Mouse (Mus musculus): ENCODE measurements around the gene Lurap1l.
"Not testable (repeated sequence)": the region's sequence is repeated elsewhere in the genome, so short reads cannot be mapped to it uniquely, and the experiment has no call there.

Gene Lurap1l

GRCm38 (mm10) chr4:80910481-80910870 is at the start of gene Lurap1l:
Lurap1l (plus strand) TSS chr4:80910646.
- DNase-seq: no peak

GRCm38 (mm10) chr4:80862962-80863361 is 47.5 kb upstream of the Lurap1l start:
- DNase-seq: no peak

GRCm38 (mm10) chr4:80863906-80864305 is 46.5 kb upstream of the Lurap1l start:
- no peak for DNase-seq

DNA sequence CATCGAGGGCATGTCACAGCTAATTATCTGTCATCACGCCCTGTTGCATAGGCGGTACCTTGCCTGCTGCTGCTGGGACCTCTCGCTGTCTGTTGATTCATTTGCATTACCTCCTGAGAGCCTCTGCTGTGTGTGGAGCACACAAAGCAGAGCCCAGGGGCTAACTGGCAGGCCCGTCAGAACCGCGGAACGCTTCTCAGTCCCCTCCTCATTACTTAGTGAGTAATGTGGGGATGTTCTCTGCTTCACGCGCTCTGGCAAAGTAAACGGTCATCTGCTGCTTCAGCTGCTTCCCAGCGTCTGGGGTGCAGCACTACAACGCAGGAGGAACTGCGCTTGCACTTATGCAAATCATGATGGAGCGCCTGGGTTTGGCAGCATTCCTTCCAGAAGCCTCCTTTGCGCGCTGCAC is 45.9 kb upstream of the Lurap1l start:
- no peak for DNase-seq

DNA sequence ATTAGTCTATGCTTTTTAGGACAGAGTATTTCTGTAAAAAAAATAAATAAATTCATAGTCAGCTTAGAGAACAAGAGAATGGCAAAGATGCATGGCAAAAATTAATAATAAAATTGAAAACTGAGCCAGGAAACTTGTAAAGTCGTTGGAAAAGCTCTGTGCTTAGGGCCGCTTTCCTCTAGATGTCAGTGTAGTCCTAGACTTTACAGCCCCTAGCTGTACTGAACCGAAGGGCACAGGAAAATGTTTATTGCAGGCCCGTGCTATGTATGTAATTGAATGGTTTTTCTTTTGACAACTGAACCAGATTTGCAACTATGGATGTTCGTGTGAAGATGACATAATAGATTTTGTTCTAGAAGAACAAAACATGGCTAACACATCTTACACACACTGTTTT is 44.4 kb upstream of the Lurap1l start:
- no peak for DNase-seq

DNA sequence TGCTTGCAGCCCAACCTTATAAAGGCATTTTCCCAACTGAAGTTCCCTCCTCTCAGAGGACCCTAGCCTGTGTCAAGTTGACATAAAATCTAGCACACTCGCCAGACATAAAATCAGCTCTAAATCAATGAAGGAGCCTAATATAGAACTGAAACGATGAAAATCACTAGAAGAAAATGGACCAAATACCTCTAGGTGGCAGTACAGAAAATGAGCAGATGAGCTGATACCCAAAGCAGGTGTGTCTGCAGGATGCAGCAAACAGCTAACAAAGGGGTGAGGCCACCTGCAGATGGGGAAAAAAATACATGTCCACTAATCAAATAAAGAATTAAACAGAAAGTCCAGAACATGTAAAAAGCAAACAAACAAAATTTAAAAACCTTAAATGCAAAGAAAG is 40.8 kb upstream of the Lurap1l start:
- no peak for DNase-seq

DNA sequence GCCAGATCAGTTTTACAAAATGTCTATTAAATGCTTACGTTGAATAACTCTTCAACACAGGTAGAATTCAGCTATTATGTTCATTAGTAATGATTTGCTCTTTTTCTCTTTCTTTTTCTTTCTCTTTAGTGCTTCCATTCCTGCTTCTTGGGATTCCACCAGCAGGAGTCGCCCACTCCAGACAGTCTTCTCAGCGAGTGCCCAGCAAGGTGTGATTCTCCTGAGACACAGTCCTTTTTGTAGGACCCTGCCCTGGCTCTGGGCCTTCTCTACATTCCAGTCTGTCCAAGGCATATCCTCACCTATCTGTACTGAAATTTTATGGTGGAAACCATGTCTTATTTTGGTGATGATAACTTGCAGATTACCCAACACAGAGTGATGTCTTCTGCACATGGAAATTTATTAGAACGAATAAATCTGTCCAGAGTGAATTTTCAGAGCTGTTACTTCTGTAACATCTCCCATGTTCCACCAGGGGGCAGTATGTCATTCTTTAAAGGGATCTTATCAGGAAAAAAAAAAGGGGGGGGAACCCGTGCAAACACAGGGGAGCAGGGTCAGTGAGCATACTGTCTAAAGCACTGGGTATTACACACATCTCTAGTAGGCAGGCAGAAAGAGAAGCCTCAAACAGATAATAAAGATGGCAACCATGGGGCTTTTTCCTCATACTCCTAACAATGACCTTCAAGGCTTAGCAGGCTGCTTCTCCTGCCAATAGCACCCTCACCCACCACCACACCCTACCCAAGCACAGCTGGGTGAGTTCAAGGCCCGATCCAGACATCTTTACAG is 37.4 kb upstream of the Lurap1l start:
- no peak for DNase-seq

- no peak for DNase-seq
Observed at GRCm38 (mm10) chr4:80874121-80874859, 36.2 kb upstream of the Lurap1l start.

DNA sequence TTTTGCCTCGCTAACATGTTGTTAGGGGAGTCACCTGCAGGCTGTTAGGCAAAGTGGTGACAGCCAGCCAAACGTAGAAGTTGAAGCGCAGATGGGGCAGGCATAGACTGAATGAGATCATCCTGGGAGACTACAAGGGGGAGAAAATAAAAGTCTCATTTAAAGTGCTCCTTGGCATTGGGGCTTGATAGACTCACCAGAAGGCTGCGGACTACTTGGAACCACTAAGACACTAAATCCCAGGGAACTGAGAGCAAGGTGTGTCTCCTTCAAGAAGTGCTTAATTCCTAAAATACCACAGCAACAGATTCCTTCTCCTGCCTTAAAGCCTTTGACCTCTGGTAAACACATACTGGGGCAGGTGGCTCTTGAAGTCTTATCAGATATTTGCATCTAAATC is 35.4 kb upstream of the Lurap1l start:
- DNase-seq: no peak

DNA sequence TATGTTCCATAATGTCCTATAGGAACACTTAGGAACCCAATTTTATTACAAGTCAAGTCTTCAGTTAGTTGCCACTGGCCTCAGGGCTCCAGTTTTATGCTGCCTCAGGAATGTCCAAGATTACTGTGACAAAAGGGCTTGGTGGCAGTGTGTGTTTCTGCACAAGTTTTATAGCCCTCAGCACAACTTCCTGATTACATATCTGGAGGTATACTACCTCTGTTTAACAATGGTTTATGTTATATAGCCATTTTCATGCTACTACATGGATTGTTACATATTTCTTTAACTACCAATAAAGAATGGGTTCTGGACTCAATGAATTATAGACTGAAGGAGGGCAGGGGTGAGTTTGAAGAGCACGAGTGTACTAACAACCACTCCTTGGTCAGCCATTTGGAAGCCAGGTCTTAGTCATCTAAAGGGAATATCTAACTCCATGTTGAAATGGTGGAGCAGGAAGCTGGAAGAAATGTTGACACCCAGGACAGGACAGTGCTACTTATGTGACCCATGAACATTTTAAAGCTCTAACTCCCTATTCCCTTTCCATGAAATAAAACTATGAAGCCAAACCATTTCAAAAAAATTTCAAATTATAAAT is 28.3 kb upstream of the Lurap1l start:
- DNase-seq: no peak

GRCm38 (mm10) chr4:80886631-80887030 is 23.8 kb upstream of the Lurap1l start:
- DNase-seq: no peak

- no peak for DNase-seq
Observed at GRCm38 (mm10) chr4:80891004-80891403, 19.4 kb upstream of the Lurap1l start.

DNA sequence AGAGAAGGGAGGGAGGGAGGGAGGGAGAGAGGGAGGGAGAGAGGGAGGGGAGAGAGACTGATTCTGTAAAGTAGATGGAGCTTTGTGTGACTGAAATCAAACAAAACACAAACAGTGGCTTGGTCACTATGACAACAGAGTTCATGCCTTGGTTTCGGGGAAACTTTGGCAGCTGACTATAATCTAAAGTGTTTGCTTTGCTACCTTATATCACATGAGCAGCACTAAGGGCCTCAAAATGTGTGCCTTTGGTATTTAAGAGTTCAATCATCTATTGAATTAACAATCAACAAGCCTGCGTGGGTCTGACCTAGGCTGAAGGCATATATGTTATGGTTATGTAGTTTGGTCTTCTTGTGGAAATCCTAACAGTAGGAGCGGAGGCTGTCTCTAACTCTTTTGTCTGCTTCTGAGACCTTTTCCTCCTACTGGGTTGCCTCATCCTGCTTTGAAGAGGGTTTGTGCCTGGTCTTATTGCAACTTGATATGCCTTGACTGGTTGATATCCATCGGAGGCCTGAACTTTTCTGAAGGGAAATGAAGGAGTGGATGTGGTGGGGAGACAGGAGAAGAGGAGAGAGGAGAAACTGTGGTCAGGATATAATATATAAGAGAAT is 15.1 kb upstream of the Lurap1l start:
- DNase-seq: no peak

- no peak for DNase-seq
Observed at GRCm38 (mm10) chr4:80906726-80907125, 3.7 kb upstream of the Lurap1l start.

DNA sequence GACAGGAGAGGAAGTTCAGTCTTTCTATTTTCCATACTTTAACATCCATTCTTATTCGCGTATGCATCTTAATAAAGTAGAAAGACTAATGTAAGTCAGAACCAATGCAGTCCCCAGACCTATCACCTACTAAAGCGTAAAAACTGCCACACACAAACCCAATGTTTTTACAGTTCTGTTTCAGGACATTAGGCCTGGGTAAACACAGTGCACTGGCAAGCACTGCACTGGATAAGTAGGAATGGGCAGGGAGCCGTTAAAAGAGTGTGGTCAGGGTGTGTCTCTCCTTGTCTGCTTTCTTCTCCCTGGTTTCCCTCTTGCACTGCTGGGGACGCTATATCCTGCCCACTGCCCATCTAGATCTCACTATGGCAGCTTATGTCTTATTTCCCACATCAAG is 2.5 kb upstream of the Lurap1l start:
- DNase-seq: no peak

GRCm38 (mm10) chr4:80908902-80909301 is 1.5 kb upstream of the Lurap1l start:
- no peak for DNase-seq

- no peak for DNase-seq
Observed at GRCm38 (mm10) chr4:80910871-80911701, 640 bp downstream of the Lurap1l start.

- DNase-seq: peak in 1 of 2 experiments; percentile 3
Observed at GRCm38 (mm10) chr4:80911706-80912540, 1.5 kb downstream of the Lurap1l start.

- DNase-seq: no peak
Observed at GRCm38 (mm10) chr4:80915211-80915610, 4.8 kb downstream of the Lurap1l start.

DNA sequence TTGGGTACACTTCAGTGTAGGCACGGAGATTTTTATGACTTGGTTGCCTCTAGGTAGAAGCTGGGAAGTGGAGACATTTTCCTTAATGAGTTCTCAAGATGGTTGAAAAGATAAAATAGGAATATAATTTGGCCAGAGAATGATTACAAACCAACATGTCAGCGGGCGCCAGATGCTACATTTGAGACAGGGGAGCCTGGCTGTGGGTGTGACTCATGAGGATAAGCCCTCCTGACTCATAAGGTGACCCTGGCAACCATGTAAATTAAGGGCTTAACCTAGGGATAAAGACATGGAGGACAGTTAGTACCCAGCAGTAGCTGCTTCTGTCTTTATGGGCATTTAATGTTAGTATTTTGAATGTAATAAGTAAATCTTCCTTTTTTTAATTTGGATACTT is 6.2 kb downstream of the Lurap1l start:
- DNase-seq: no peak

- DNase-seq: not testable (repeated sequence)
Observed at GRCm38 (mm10) chr4:80917128-80917527, 6.7 kb downstream of the Lurap1l start.

- no peak for DNase-seq
Observed at GRCm38 (mm10) chr4:80917812-80918211, 7.4 kb downstream of the Lurap1l start.
